Mouse (Mus musculus) midbrain, postnatal 0 days (tissue): ENCODE data around the gene Slc6a6. TPM values are rescaled to one million over a fixed set of nuclear protein-coding genes. Genes with fewer than 3 reads are reported as not detected.

Experiments used
- ATAC-seq: fragments of 200-750 bp; cut with Nextera tagmentation; 2 replicates; pipeline ENCODE4 v1.8.0; 2017; ENCODE audit warnings: moderate number of reproducible peaks, mild to moderate bottlenecking, moderate TSS enrichment, moderate library complexity; ENCODE audit not compliant: low FRiP score
- DNase-seq: peaks from one replicate; pipeline ENCODE4 v3.0.0-alpha.2; 2015; ENCODE audit warnings: low spot score
- H3K27ac ChIP-seq: fragments of 300-500 bp; sonication (generic); 2 replicates; pipeline ENCODE4 v1.5.1; 2014; ENCODE audit warnings: low read depth, mild to moderate bottlenecking, low read length, mixed read lengths
- H3K27me3 ChIP-seq: fragments of 300-500 bp; sonication (generic); 2 replicates; pipeline ENCODE4 v1.6.1; 2014; ENCODE audit warnings: low read length, control low read depth, mixed read lengths; ENCODE audit not compliant: insufficient read depth
- H3K36me3 ChIP-seq: fragments of 300-500 bp; sonication (generic); 2 replicates; pipeline ENCODE4 v1.6.1; 2014; ENCODE audit warnings: low read length, control low read depth, mixed read lengths; ENCODE audit not compliant: insufficient read depth
- H3K4me1 ChIP-seq: fragments of 300-500 bp; sonication (generic); 2 replicates; pipeline ENCODE4 v1.6.1; 2014; ENCODE audit warnings: mild to moderate bottlenecking, control low read depth, antibody characterized with exemption, low read length, mixed read lengths; ENCODE audit not compliant: insufficient read depth
- H3K4me2 ChIP-seq: fragments of 300-500 bp; sonication (generic); 2 replicates; pipeline ENCODE4 v1.6.1; 2014; ENCODE audit warnings: low read depth, mild to moderate bottlenecking, low read length, mixed read lengths; ENCODE audit not compliant: poor library complexity, severe bottlenecking
- H3K4me3 ChIP-seq: fragments of 300-500 bp; sonication (generic); 2 replicates; pipeline ENCODE4 v1.5.1; 2014; ENCODE audit warnings: low read depth, mild to moderate bottlenecking, low read length, moderate library complexity
- H3K9ac ChIP-seq: fragments of 300-500 bp; sonication (generic); replicated peaks from 2 replicates; pipeline ENCODE4 v1.6.1; 2014; ENCODE audit warnings: mild to moderate bottlenecking, low read length, moderate library complexity, mixed read lengths; ENCODE audit not compliant: poor library complexity, severe bottlenecking
- H3K9me3 ChIP-seq: fragments of 300-500 bp; sonication (generic); 2 replicates; pipeline ENCODE4 v1.6.1; 2016; ENCODE audit warnings: low read length, control low read depth
- CTCF ChIP-seq: IDR thresholded peaks from 2 replicates; pipeline ENCODE4 v1.5.1; 2016; ENCODE audit warnings: antibody characterized with exemption, mild to moderate bottlenecking
- WGBS: fragments of 180-500 bp; shearing (Covaris S2); extraction: QIAGEN DNeasy Blood & Tissue Kit; methylation state at CpG from one replicate; pipeline ENCODE4 v1.1.7; 2014; 5-methylcytosine and 5-hydroxymethylcytosine counted together
- polyA plus RNA-seq: library from polyadenylated mRNA; unstranded; fragments of >200 nt; fragmentation: Nextera tagmentation; extraction: Ambion mirVana; gene quantifications from 2 replicates; pipeline ENCODE4 v1.2.1, GENCODE M21; 2015
- total RNA-seq: library from RNA; depleted of rRNA; stranded (reverse); fragments of >200 nt; gene quantifications from 2 replicates; pipeline ENCODE4 v1.2.3, GENCODE M21; 2014

Gene Slc6a6
- total and polyA plus RNA-seq, 2 experiments from 2014 or later: 146 to 147 TPM

DNA sequence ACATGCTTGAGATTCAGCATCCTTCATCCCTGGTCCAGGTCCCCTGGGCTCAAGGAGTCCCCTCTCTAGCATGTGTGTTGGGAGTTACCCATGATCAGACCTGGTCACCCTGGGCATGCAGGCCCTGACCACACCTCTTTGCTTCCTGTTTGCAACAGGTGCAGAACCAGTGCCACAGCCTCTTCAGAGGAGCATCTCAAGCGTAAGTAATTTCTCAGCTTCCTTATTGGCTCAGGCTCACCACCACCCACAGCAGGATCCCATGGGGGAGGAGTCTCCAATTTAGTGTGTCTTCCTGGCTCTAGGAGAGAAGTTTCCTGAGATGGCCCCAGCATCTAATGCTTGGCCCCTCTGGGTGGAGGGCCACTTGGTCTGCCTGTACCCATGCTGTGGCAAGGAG is 15.0 kb downstream of the Slc6a6 start:
- H3K27me3 ChIP-seq: no peaks in the 10 kb centered on the region
- WGBS: 83% methylated on average over 1 of the region's 1 CpGs
- TF ChIP-seq CTCF: no peak
- DNase-seq (no peak), ATAC-seq (no peak)
- peaks cover 34% of the 10 kb centered on the region for H3K36me3 ChIP-seq
- no peak overlapping the region for H3K27ac ChIP-seq
- H3K4me1 ChIP-seq: no peaks in the 10 kb centered on the region
- H3K4me2 ChIP-seq: no peak overlapping the region
- H3K9me3 ChIP-seq: no peaks in the 10 kb centered on the region
- H3K4me3 ChIP-seq: no peak overlapping the region
- no peak overlapping the region for H3K9ac ChIP-seq

DNA sequence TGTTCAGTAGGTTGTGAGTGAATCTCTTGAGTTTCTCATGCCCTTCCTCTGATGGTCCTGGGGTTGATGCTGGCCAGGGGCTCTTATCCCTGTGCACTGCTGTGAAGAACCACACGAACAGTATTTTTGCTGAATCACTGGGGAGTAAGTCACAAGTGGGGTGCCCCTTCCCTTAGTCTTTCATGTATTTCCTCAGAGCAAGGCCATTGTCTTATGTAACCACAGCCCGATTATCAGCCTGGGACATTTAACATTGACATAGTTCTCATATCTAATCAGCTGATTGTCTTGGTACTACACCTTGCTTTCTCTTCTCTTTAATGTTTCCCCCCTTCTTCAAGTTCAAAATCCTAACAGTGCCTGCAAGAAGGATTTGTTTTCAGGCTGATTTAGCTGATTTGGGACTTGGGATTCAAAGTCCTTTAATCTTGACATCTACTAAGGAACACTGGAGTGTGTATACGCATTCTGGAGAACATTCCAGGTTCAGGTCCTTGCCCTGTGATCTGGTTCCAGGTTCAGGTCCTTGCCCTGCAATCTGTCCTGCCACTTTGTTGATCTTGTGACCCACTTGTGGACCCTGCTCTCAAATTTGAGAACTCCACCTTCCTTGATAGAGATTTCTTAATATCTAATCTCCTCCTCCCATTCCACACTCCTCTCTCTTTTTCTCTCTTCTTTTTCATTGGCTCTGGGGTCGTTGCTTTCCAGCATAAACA is 15.8 kb downstream of the Slc6a6 start:
- H3K36me3 ChIP-seq: peaks cover 39% of the 10 kb centered on the region
- no peak overlapping the region for H3K4me2 ChIP-seq
- no peaks in the 10 kb centered on the region for H3K27me3 ChIP-seq
- H3K9me3 ChIP-seq: no peaks in the 10 kb centered on the region
- 88% methylated on average over 4 of the region's 4 CpGs for WGBS
- H3K9ac ChIP-seq: no peak overlapping the region
- H3K4me1 ChIP-seq: no peaks in the 10 kb centered on the region
- no peak overlapping the region for H3K4me3 ChIP-seq
- no peak for ATAC-seq
- DNase-seq: no peak
- no peak overlapping the region for H3K27ac ChIP-seq
- TF ChIP-seq CTCF: no peak

DNA sequence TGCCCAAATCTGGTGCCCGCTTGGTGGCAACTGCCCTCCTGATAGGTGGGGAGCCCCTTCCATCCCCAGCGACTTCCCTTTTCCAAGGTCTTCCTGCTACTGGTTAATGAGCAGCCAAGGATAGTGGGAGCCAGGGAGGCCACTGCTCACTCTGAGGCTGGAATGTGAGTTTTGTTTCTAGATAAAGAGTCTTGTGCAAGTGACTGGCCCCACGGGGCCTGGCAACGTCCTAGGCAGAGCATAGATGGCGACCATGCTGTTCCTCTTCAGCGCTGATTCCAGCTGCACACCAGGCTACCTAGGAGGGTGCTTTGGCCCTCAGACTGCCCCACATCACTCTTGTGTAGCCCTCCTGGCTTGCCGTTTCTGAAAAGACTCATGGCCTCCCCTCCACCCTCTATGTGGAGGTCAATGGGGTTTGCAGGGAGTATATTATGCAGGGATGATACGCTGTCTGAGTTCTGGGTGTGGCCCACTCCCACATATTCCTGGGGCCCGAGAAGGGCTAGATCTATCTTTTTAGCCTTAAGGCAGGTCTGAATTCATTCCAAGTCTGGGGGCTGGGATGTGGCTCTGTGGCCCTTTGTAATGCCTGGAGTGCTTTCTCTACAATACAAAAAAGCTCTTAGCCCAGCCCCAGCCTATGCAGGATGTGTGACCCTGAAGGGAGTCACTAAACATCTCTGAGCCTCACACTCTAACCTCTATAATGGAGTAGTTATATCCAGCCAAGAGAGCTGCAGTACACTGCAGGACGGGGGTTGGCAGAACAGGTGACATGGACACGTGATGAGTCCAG is 17.2 kb downstream of the Slc6a6 start:
- Histone ChIP-seq H3K9me3 (no peaks in the 10 kb centered on the region), H3K36me3 (peaks cover 46% of the 10 kb centered on the region), H3K27me3 (no peaks in the 10 kb centered on the region), H3K27ac (no peak overlapping the region), H3K4me2 (no peak overlapping the region), H3K4me3 (no peak overlapping the region), H3K4me1 (no peaks in the 10 kb centered on the region), H3K9ac (no peak overlapping the region)
- no peak for ATAC-seq
- no peak for TF ChIP-seq CTCF
- 84% methylated on average over 11 of the region's 11 CpGs for WGBS
- DNase-seq: no peak

DNA sequence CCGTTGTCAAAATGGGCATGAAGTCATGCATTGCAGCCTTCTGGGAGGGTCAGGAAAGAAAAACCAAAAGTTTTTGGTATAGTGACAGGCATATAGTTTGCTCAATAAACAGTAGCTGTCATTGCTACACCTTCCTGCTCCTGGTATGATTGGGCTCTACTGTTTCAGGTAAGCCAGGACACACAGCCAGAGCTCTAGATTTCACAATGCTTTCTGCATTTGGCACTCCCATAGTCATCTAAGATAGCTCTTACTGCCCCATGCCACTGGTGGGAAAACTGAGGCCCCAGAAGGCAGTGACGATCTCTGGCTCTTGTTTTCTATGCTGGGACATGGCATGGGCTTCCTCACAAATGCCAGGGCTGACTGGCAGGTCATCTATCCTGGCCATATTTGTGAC is 19.6 kb downstream of the Slc6a6 start:
- DNase-seq: no peak
- no peak overlapping the region for H3K27ac ChIP-seq
- H3K4me1 ChIP-seq: no peaks in the 10 kb centered on the region
- H3K4me3 ChIP-seq: no peak overlapping the region
- 96% methylated on average over 2 of the region's 2 CpGs for WGBS
- TF ChIP-seq CTCF: no peak
- no peaks in the 10 kb centered on the region for H3K9me3 ChIP-seq
- H3K9ac ChIP-seq: no peak overlapping the region
- ATAC-seq: no peak
- no peaks in the 10 kb centered on the region for H3K27me3 ChIP-seq
- H3K36me3 ChIP-seq: peaks cover 46% of the 10 kb centered on the region
- no peak overlapping the region for H3K4me2 ChIP-seq

DNA sequence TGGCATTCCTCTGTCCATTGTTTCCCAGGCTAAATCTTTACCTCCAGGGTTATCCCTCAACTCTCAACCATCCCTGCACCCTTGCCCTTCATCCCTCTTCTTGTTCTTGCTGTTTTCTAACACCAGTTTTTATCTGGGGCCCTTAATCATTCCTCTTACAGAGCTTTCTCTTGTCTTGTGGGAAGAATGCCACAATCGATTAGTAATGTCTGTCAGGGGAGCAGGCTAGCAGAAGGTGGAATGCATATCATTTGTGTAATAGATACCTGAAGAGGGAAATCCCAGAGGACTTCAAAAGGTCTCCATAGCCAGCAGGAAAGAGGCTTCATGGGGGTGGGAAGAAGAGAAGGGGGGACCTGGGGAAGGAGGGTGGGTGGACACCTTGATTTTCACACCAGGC is 20.6 kb downstream of the Slc6a6 start:
- peaks cover 42% of the 10 kb centered on the region for H3K36me3 ChIP-seq
- no peak for ATAC-seq
- no peak overlapping the region for H3K4me3 ChIP-seq
- no peaks in the 10 kb centered on the region for H3K27me3 ChIP-seq
- H3K27ac ChIP-seq: no peak overlapping the region
- 94% methylated on average over 1 of the region's 1 CpGs for WGBS
- no peak overlapping the region for H3K9ac ChIP-seq
- no peaks in the 10 kb centered on the region for H3K9me3 ChIP-seq
- no peak overlapping the region for H3K4me2 ChIP-seq
- no peak for TF ChIP-seq CTCF
- no peaks in the 10 kb centered on the region for H3K4me1 ChIP-seq
- no peak for DNase-seq

DNA sequence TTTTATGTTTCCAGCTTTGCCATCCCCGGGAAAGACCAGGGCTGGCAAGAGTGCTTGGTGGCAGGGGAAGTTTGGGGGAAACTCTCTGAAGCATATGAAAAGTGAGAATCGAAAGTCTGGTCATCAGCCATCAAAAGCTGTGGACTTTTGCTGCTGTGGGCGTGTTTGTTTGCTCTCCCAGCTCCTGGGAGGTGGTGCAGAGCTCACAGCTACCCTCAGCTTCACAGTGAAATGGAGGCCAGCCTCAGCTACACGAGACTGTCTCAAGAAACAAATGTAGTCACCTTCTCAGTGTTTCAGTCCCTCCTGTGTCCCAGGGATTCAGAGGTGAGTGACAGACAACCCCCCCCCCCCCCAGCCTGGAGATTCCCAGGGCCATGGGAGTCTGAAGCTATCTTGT is 21.8 kb downstream of the Slc6a6 start:
- H3K4me2 ChIP-seq: no peak overlapping the region
- DNase-seq: no peak
- no peak overlapping the region for H3K27ac ChIP-seq
- no peak overlapping the region for H3K4me3 ChIP-seq
- no peaks in the 10 kb centered on the region for H3K4me1 ChIP-seq
- no peaks in the 10 kb centered on the region for H3K9me3 ChIP-seq
- no peak for TF ChIP-seq CTCF
- no peaks in the 10 kb centered on the region for H3K27me3 ChIP-seq
- 74% methylated on average over 4 of the region's 4 CpGs for WGBS
- H3K9ac ChIP-seq: no peak overlapping the region
- peaks cover 37% of the 10 kb centered on the region for H3K36me3 ChIP-seq
- no peak for ATAC-seq
